Mouse (Mus musculus) intestine, embryonic 16.5 days (tissue): ENCODE data around the gene Nmnat3. TPM values are rescaled to one million over a fixed set of nuclear protein-coding genes. Genes with fewer than 3 reads are reported as not detected.

Experiments used
- ATAC-seq: fragments of 200-750 bp; cut with Nextera tagmentation; 2 replicates; pipeline ENCODE4 v1.8.0; 2017; ENCODE audit warnings: moderate TSS enrichment, moderate library complexity
- H3K27ac ChIP-seq: fragments of 300-500 bp; sonication (generic); 2 replicates; pipeline ENCODE4 v1.5.1; 2014; ENCODE audit warnings: mild to moderate bottlenecking, low read length
- H3K27me3 ChIP-seq: fragments of 300-500 bp; sonication (generic); replicated peaks from 2 replicates; pipeline ENCODE4 v1.6.1; 2014; ENCODE audit warnings: low read length, control low read depth, mixed read lengths; ENCODE audit not compliant: control insufficient read depth, insufficient read depth
- H3K36me3 ChIP-seq: fragments of 300-500 bp; sonication (generic); 2 replicates; pipeline ENCODE4 v1.6.1; 2014; ENCODE audit warnings: low read length, control low read depth; ENCODE audit not compliant: control insufficient read depth, insufficient read depth
- H3K4me1 ChIP-seq: fragments of 300-500 bp; sonication (generic); 2 replicates; pipeline ENCODE4 v1.6.1; 2014; ENCODE audit warnings: low read length, control low read depth, mixed read lengths; ENCODE audit not compliant: control insufficient read depth, insufficient read depth
- H3K4me2 ChIP-seq: fragments of 300-500 bp; sonication (generic); 2 replicates; pipeline ENCODE4 v1.6.1; 2014; ENCODE audit warnings: low read depth, low read length, control low read depth
- H3K4me3 ChIP-seq: fragments of 300-500 bp; sonication (generic); 2 replicates; pipeline ENCODE4 v1.5.1; 2014; ENCODE audit warnings: mild to moderate bottlenecking, low read length
- H3K9ac ChIP-seq: fragments of 300-500 bp; sonication (generic); 2 replicates; pipeline ENCODE4 v1.6.1; 2014; ENCODE audit warnings: low read depth, low read length
- H3K9me3 ChIP-seq: fragments of 300-500 bp; sonication (generic); 2 replicates; pipeline ENCODE4 v1.6.1; 2016; ENCODE audit warnings: low read length, control low read depth; ENCODE audit not compliant: control insufficient read depth
- WGBS: fragments of 180-500 bp; shearing (Covaris S2); extraction: QIAGEN DNeasy Blood & Tissue Kit; methylation state at CpG from one replicate; pipeline ENCODE4 v1.1.7; 2014; 5-methylcytosine and 5-hydroxymethylcytosine counted together
- polyA plus RNA-seq: library from polyadenylated mRNA; unstranded; fragments of >200 nt; fragmentation: Nextera tagmentation; extraction: Ambion mirVana; gene quantifications from 2 replicates; pipeline ENCODE4 v1.2.1, GENCODE M21; 2015

Nmnat3 gene
- polyA plus RNA-seq, 1 experiment from 2014 or later: 20.1 TPM

- WGBS: 74% methylated on average over 3 of the region's 3 CpGs
- Histone ChIP-seq H3K9me3 (no peaks in the 10 kb centered on the region), H3K4me1 (no peaks in the 10 kb centered on the region), H3K36me3 (no peaks in the 10 kb centered on the region), H3K9ac (no peak overlapping the region), H3K27me3 (no peaks in the 10 kb centered on the region), H3K4me2 (no peak overlapping the region), H3K27ac (no peak overlapping the region), H3K4me3 (no peak overlapping the region)
- no peak for ATAC-seq
These were observed 110.6 kb downstream of the Nmnat3 start for GRCm38 (mm10) chr9:98397866-98398265.

- Histone ChIP-seq H3K4me3 (no peak overlapping the region), H3K4me2 (no peak overlapping the region), H3K9ac (no peak overlapping the region), H3K36me3 (no peaks in the 10 kb centered on the region), H3K27ac (no peak overlapping the region), H3K4me1 (no peaks in the 10 kb centered on the region), H3K9me3 (no peaks in the 10 kb centered on the region), H3K27me3 (no peaks in the 10 kb centered on the region)
- 71% methylated on average over 13 of the region's 13 CpGs for WGBS
- no peak for ATAC-seq
These were observed 113.1 kb downstream of the Nmnat3 start for GRCm38 (mm10) chr9:98400185-98400894.

GRCm38 (mm10) chr9:98401611-98402010, 114.4 kb downstream of the Nmnat3 start:
- Histone ChIP-seq H3K27me3 (no peaks in the 10 kb centered on the region), H3K9me3 (no peaks in the 10 kb centered on the region), H3K27ac (no peak overlapping the region), H3K4me1 (no peaks in the 10 kb centered on the region), H3K9ac (no peak overlapping the region), H3K36me3 (no peaks in the 10 kb centered on the region), H3K4me2 (no peak overlapping the region), H3K4me3 (no peak overlapping the region)
- WGBS: 80% methylated on average over 5 of the region's 5 CpGs
- ATAC-seq: no peak

- Histone ChIP-seq H3K27me3 (no peaks in the 10 kb centered on the region), H3K9me3 (no peaks in the 10 kb centered on the region), H3K4me1 (no peaks in the 10 kb centered on the region), H3K9ac (no peak overlapping the region), H3K27ac (no peak overlapping the region), H3K4me2 (no peak overlapping the region), H3K36me3 (no peaks in the 10 kb centered on the region), H3K4me3 (no peak overlapping the region)
- no peak; the same call in 1 of the 2 replicates for ATAC-seq
- 61% methylated on average over 12 of the region's 12 CpGs for WGBS
These were observed 120.5 kb downstream of the Nmnat3 start for GRCm38 (mm10) chr9:98407771-98408170.

- H3K4me3 ChIP-seq: no peak overlapping the region
- no peaks in the 10 kb centered on the region for H3K9me3 ChIP-seq
- no peaks in the 10 kb centered on the region for H3K4me1 ChIP-seq
- peak; percentile 65 for ATAC-seq
- H3K9ac ChIP-seq: no peak overlapping the region
- H3K36me3 ChIP-seq: no peaks in the 10 kb centered on the region
- H3K27ac ChIP-seq: no peak overlapping the region
- no peak overlapping the region for H3K4me2 ChIP-seq
- no peaks in the 10 kb centered on the region for H3K27me3 ChIP-seq
- WGBS: 28% methylated on average over 3 of the region's 3 CpGs
These were observed 121.9 kb downstream of the Nmnat3 start for GRCm38 (mm10) chr9:98409137-98409536.

GRCm38 (mm10) chr9:98415427-98415826, 128.2 kb downstream of the Nmnat3 start:
- no peaks in the 10 kb centered on the region for H3K27me3 ChIP-seq
- no peaks in the 10 kb centered on the region for H3K4me1 ChIP-seq
- WGBS: 77% methylated on average over 4 of the region's 4 CpGs
- no peaks in the 10 kb centered on the region for H3K36me3 ChIP-seq
- H3K27ac ChIP-seq: no peak overlapping the region
- no peak for ATAC-seq
- no peak overlapping the region for H3K9ac ChIP-seq
- H3K9me3 ChIP-seq: no peaks in the 10 kb centered on the region
- no peak overlapping the region for H3K4me2 ChIP-seq
- H3K4me3 ChIP-seq: no peak overlapping the region

- Histone ChIP-seq H3K27me3 (no peaks in the 10 kb centered on the region), H3K36me3 (no peaks in the 10 kb centered on the region), H3K4me1 (peaks cover 4% of the 10 kb centered on the region; the same call in 1 of the 2 replicates), H3K4me2 (no peak overlapping the region), H3K9ac (no peak overlapping the region), H3K27ac (no peak overlapping the region), H3K9me3 (no peaks in the 10 kb centered on the region), H3K4me3 (no peak overlapping the region)
- 36% methylated on average over 7 of the region's 7 CpGs for WGBS
- peak; percentile 64 for ATAC-seq
These were observed 130.7 kb downstream of the Nmnat3 start for GRCm38 (mm10) chr9:98417919-98418318.

- Histone ChIP-seq H3K36me3 (no peaks in the 10 kb centered on the region), H3K4me2 (no peak overlapping the region), H3K9me3 (no peaks in the 10 kb centered on the region), H3K4me3 (no peak overlapping the region), H3K27me3 (no peaks in the 10 kb centered on the region), H3K27ac (no peak overlapping the region), H3K4me1 (peaks cover 7% of the 10 kb centered on the region; the same call in 1 of the 2 replicates), H3K9ac (no peak overlapping the region)
- WGBS: 77% methylated on average over 3 of the region's 3 CpGs
- ATAC-seq: peak; percentile 29; the same call in 1 of the 2 replicates
These were observed 131.1 kb downstream of the Nmnat3 start for GRCm38 (mm10) chr9:98418346-98418745.

GRCm38 (mm10) chr9:98420666-98421065, 133.4 kb downstream of the Nmnat3 start:
- no peaks in the 10 kb centered on the region for H3K27me3 ChIP-seq
- no peak overlapping the region for H3K27ac ChIP-seq
- no peak overlapping the region for H3K4me3 ChIP-seq
- H3K4me1 ChIP-seq: peaks cover 17% of the 10 kb centered on the region
- H3K9me3 ChIP-seq: no peaks in the 10 kb centered on the region
- ATAC-seq: no peak
- 57% methylated on average over 1 of the region's 1 CpGs for WGBS
- H3K36me3 ChIP-seq: no peaks in the 10 kb centered on the region
- no peak overlapping the region for H3K4me2 ChIP-seq
- H3K9ac ChIP-seq: no peak overlapping the region

- Histone ChIP-seq H3K9me3 (no peaks in the 10 kb centered on the region), H3K4me1 (peaks cover 26% of the 10 kb centered on the region), H3K9ac (no peak overlapping the region), H3K27ac (no peak overlapping the region), H3K36me3 (no peaks in the 10 kb centered on the region), H3K4me3 (no peak overlapping the region), H3K27me3 (no peaks in the 10 kb centered on the region), H3K4me2 (no peak overlapping the region)
- 0 out of 2 replicates have a peak, but pooled peaks have one; percentile 19 for ATAC-seq
- 49% methylated on average over 3 of the region's 3 CpGs for WGBS
These were observed 134.7 kb downstream of the Nmnat3 start for GRCm38 (mm10) chr9:98421903-98422302.
